Mouse (Mus musculus): ENCODE results near the gene Pbrm1.

DNA sequence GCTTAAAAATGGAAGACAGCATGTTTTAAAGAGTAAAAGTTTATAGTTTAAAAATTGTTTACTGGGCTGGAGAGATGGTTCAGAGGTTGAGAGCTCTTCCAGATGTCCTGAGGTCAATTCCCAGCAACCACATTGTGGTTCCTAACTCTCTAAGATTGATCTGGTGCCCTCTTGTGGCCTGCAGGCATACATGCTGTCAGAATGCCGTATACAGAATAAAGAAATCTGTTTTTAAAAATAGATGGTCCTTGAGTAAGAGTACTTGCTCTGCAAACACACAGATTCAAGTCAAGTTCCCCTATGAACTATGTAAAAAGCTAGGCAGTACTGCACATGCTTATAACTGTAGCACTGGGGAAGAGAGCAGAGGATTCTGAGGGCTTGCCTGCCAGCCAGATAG is 43.3 kb downstream of the Pbrm1 start:
- TF ChIP-seq GATA1 (IDR thresholded peaks at IDR 0.05; ENCODE audit: borderline replicate concordance, low read length): no peak
- TF ChIP-seq FLI1 (IDR thresholded peaks at IDR 0.05; ENCODE audit: low read length): no peak

All from megakaryocyte, embryonic 14.5 days (primary cell).